Mouse (Mus musculus): ENCODE data around the gene Gipc3. TPM values are rescaled to one million over a fixed set of nuclear protein-coding genes. Genes with fewer than 3 reads are reported as not detected.

Gipc3 gene
- polyA plus RNA-seq, 1 experiment: 0.08 TPM

- H3ac ChIP-seq (ENCODE audit: control insufficient read depth, insufficient read length, low read depth): no peak overlapping the region
- H3K36me3 ChIP-seq (ENCODE audit: control insufficient read depth, insufficient read depth): no peaks in the 10 kb centered on the region
- TF ChIP-seq MAX (IDR thresholded peaks at IDR 0.05) (no peak), MYOD1 (IDR thresholded peaks at IDR 0.05; ENCODE audit: control insufficient read depth, insufficient read length, low read depth) (no peak), MYOG (IDR thresholded peaks at IDR 0.05; ENCODE audit: control insufficient read depth, extremely low read depth, insufficient read length) (no peak), USF1 (IDR thresholded peaks at IDR 0.05; ENCODE audit: low read depth) (no peak), CTCF (IDR thresholded peaks at IDR 0.05; ENCODE audit: control insufficient read depth, insufficient read depth, insufficient read length) (no peak), FOSL1 (IDR thresholded peaks at IDR 0.05; ENCODE audit: insufficient read depth, low read length, poor library complexity, severe bottlenecking) (no peak), CEBPB (IDR thresholded peaks at IDR 0.05; ENCODE audit: low read depth) (no peak)
- peaks cover 52% of the 10 kb centered on the region for H3K79me3 ChIP-seq (ENCODE audit: low read depth)
- H3K27me3 ChIP-seq (ENCODE audit: control insufficient read depth, insufficient read depth, insufficient read length): no peaks in the 10 kb centered on the region
- H3K79me2 ChIP-seq (ENCODE audit: control insufficient read depth, insufficient read depth): peaks cover 93% of the 10 kb centered on the region
- no peak overlapping the region for H3K4me3 ChIP-seq (ENCODE audit: insufficient read depth, poor library complexity, severe bottlenecking)
Measured at GRCm38 (mm10) chr10:81297246-81297645, 45.8 kb downstream of the Gipc3 start.

GRCm38 (mm10) chr10:81295185-81295584, 47.9 kb downstream of the Gipc3 start:
- Histone ChIP-seq H3K36me3 (ENCODE audit: control insufficient read depth, insufficient read depth) (no peaks in the 10 kb centered on the region), H3K79me2 (ENCODE audit: control insufficient read depth, insufficient read depth) (peaks cover 72% of the 10 kb centered on the region), H3ac (ENCODE audit: control insufficient read depth, insufficient read length, low read depth) (no peak overlapping the region), H3K27me3 (ENCODE audit: control insufficient read depth, insufficient read depth, insufficient read length) (no peaks in the 10 kb centered on the region), H3K4me3 (ENCODE audit: insufficient read depth, poor library complexity, severe bottlenecking) (no peak overlapping the region), H3K79me3 (ENCODE audit: low read depth) (peaks cover 50% of the 10 kb centered on the region)
- no peak for TF ChIP-seq FOSL1 (IDR thresholded peaks at IDR 0.05; ENCODE audit: insufficient read depth, low read length, poor library complexity, severe bottlenecking)
- no peak for TF ChIP-seq MYOD1 (IDR thresholded peaks at IDR 0.05; ENCODE audit: control insufficient read depth, insufficient read length, low read depth)
- no peak for TF ChIP-seq CEBPB (IDR thresholded peaks at IDR 0.05; ENCODE audit: low read depth)
- TF ChIP-seq MYOG (IDR thresholded peaks at IDR 0.05; ENCODE audit: control insufficient read depth, extremely low read depth, insufficient read length): no peak
- TF ChIP-seq MAX (IDR thresholded peaks at IDR 0.05): no peak
- TF ChIP-seq CTCF (IDR thresholded peaks at IDR 0.05; ENCODE audit: control insufficient read depth, insufficient read depth, insufficient read length): no peak
- no peak for TF ChIP-seq USF1 (IDR thresholded peaks at IDR 0.05; ENCODE audit: low read depth)

GRCm38 (mm10) chr10:81294442-81294841, 48.6 kb downstream of the Gipc3 start:
- TF ChIP-seq FOSL1 (IDR thresholded peaks at IDR 0.05; ENCODE audit: insufficient read depth, low read length, poor library complexity, severe bottlenecking) (no peak), MAX (IDR thresholded peaks at IDR 0.05) (no peak), CTCF (IDR thresholded peaks at IDR 0.05; ENCODE audit: control insufficient read depth, insufficient read depth, insufficient read length) (no peak), USF1 (IDR thresholded peaks at IDR 0.05; ENCODE audit: low read depth) (no peak), MYOG (IDR thresholded peaks at IDR 0.05; ENCODE audit: control insufficient read depth, extremely low read depth, insufficient read length) (no peak), CEBPB (IDR thresholded peaks at IDR 0.05; ENCODE audit: low read depth) (no peak), MYOD1 (IDR thresholded peaks at IDR 0.05; ENCODE audit: control insufficient read depth, insufficient read length, low read depth) (no peak)
- no peaks in the 10 kb centered on the region for H3K27me3 ChIP-seq (ENCODE audit: control insufficient read depth, insufficient read depth, insufficient read length)
- H3K79me3 ChIP-seq (ENCODE audit: low read depth): peaks cover 50% of the 10 kb centered on the region
- H3ac ChIP-seq (ENCODE audit: control insufficient read depth, insufficient read length, low read depth): no peak overlapping the region
- no peak overlapping the region for H3K4me3 ChIP-seq (ENCODE audit: insufficient read depth, poor library complexity, severe bottlenecking)
- no peaks in the 10 kb centered on the region for H3K36me3 ChIP-seq (ENCODE audit: control insufficient read depth, insufficient read depth)
- H3K79me2 ChIP-seq (ENCODE audit: control insufficient read depth, insufficient read depth): peaks cover 65% of the 10 kb centered on the region

GRCm38 (mm10) chr10:81293334-81294030, 49.6 kb downstream of the Gipc3 start:
- no peaks in the 10 kb centered on the region for H3K36me3 ChIP-seq (ENCODE audit: control insufficient read depth, insufficient read depth)
- peak overlapping the region; percentile 95 for H3ac ChIP-seq (ENCODE audit: control insufficient read depth, insufficient read length, low read depth)
- peaks cover 55% of the 10 kb centered on the region for H3K79me2 ChIP-seq (ENCODE audit: control insufficient read depth, insufficient read depth)
- peaks cover 43% of the 10 kb centered on the region for H3K79me3 ChIP-seq (ENCODE audit: low read depth)
- peak overlapping the region; percentile 66 for H3K4me3 ChIP-seq (ENCODE audit: insufficient read depth, poor library complexity, severe bottlenecking)
- no peaks in the 10 kb centered on the region for H3K27me3 ChIP-seq (ENCODE audit: control insufficient read depth, insufficient read depth, insufficient read length)
- TF ChIP-seq MYOD1 (IDR thresholded peaks at IDR 0.05; ENCODE audit: control insufficient read depth, insufficient read length, low read depth) (no peak), CTCF (IDR thresholded peaks at IDR 0.05; ENCODE audit: control insufficient read depth, insufficient read depth, insufficient read length) (no peak), USF1 (IDR thresholded peaks at IDR 0.05; ENCODE audit: low read depth) (no peak), CEBPB (IDR thresholded peaks at IDR 0.05; ENCODE audit: low read depth) (no peak), MAX (IDR thresholded peaks at IDR 0.05) (no peak)

GRCm38 (mm10) chr10:81292554-81293333, 50.3 kb downstream of the Gipc3 start, which contains the start of gene Pip5k1c:
Gene Pip5k1c (plus strand): TSS chr10:81292963.
- Histone ChIP-seq H3K27me3 (ENCODE audit: control insufficient read depth, insufficient read depth, insufficient read length) (no peaks in the 10 kb centered on the region), H3K79me2 (ENCODE audit: control insufficient read depth, insufficient read depth) (peaks cover 48% of the 10 kb centered on the region), H3K4me3 (ENCODE audit: insufficient read depth, poor library complexity, severe bottlenecking) (peak within 1 kb of the TSS; percentile 66), H3ac (ENCODE audit: control insufficient read depth, insufficient read length, low read depth) (peak within 1 kb of the TSS; percentile 95), H3K79me3 (ENCODE audit: low read depth) (peaks cover 36% of the 10 kb centered on the region), H3K36me3 (ENCODE audit: control insufficient read depth, insufficient read depth) (no peaks in the 10 kb centered on the region)
- TF ChIP-seq MYOG (IDR thresholded peaks at IDR 0.05; ENCODE audit: control insufficient read depth, extremely low read depth, insufficient read length) (no peak), USF1 (IDR thresholded peaks at IDR 0.05; ENCODE audit: low read depth) (peak; percentile 79), CTCF (IDR thresholded peaks at IDR 0.05; ENCODE audit: control insufficient read depth, insufficient read depth, insufficient read length) (peak; percentile 84), MAX (IDR thresholded peaks at IDR 0.05) (peak; percentile 81)

All from C2C12 (cell line).